Mouse (Mus musculus) bone marrow macrophage, adult 2 months (primary cell): ENCODE measurements around the gene Prkar1b.

Source experiments
- CTCF ChIP-seq: IDR thresholded peaks from 2 replicates; pipeline ENCODE4 v1.5.1; 2012; ENCODE audit warnings: low read depth, mild to moderate bottlenecking, low read length, moderate library complexity
- POLR2A ChIP-seq: IDR thresholded peaks from 2 replicates; pipeline ENCODE4 v1.6.1; 2012; ENCODE audit warnings: mild to moderate bottlenecking, low read depth, low read length, borderline replicate concordance

GRCm38 (mm10) chr5:139118139-139118960 is 31.5 kb downstream of the Prkar1b start:
- TF ChIP-seq POLR2A (no peak), CTCF (no peak)
